Mouse (Mus musculus) MEL (cell line): ENCODE data around the gene Syn2. TPM values are rescaled to one million over a fixed set of nuclear protein-coding genes. Genes with fewer than 3 reads are reported as not detected.

Experiments used
- DNase-seq: peaks from one replicate; pipeline ENCODE4 v3.0.0; 2011; ENCODE audit warnings: low read depth, low spot score
- H3K27ac ChIP-seq: 2 replicates; pipeline ENCODE4 v1.5.1; 2012; ENCODE audit warnings: low read depth, mild to moderate bottlenecking, control low read depth, low read length, moderate library complexity; ENCODE audit not compliant: control insufficient read depth
- H3K27me3 ChIP-seq, 2 experiments: fragments of 150-350 bp in 1 of 2; sonication (generic) in 1 of 2; 2 replicates each; pipeline ENCODE4 v1.6.1; 2012; ENCODE audit warnings: low read length in 2 of 2, mild to moderate bottlenecking in 2 of 2, improper control_type of control experiment in 1 of 2, moderate library complexity in 1 of 2; ENCODE audit not compliant: insufficient read depth in 2 of 2, control insufficient read depth in 1 of 2
- H3K36me3 ChIP-seq, 2 experiments: 2 replicates each; pipeline ENCODE4 v1.6.1; 2012 to 2014; ENCODE audit warnings: low read length in 2 of 2, improper control_type of control experiment in 1 of 2, inconsistent platforms in 1 of 2, mild to moderate bottlenecking in 1 of 2; ENCODE audit not compliant: insufficient read depth in 2 of 2, control insufficient read depth in 1 of 2
- H3K4me1 ChIP-seq, 2 experiments: fragments of 150-350 bp in 1 of 2; sonication (generic) in 1 of 2; 2 replicates each; pipeline ENCODE4 v1.6.1; 2012; ENCODE audit warnings: low read length in 2 of 2, improper control_type of control experiment in 1 of 2, mild to moderate bottlenecking in 1 of 2; ENCODE audit not compliant: insufficient read depth in 2 of 2, control insufficient read depth in 1 of 2
- H3K4me3 ChIP-seq, 2 experiments: fragments of 150-350 bp in 1 of 2; sonication (generic) in 1 of 2; 2 replicates each; pipeline ENCODE4 v1.5.1; 2012; ENCODE audit warnings: low read depth in 2 of 2, low read length in 2 of 2, mild to moderate bottlenecking in 2 of 2, moderate library complexity in 2 of 2, control low read depth in 1 of 2, improper control_type of control experiment in 1 of 2; ENCODE audit not compliant: control insufficient read depth in 1 of 2, insufficient read depth in 1 of 2
- H3K79me2 ChIP-seq: 2 replicates; pipeline ENCODE4 v1.6.1; 2012; ENCODE audit warnings: mild to moderate bottlenecking, low read length, moderate library complexity; ENCODE audit not compliant: control insufficient read depth, poor library complexity, insufficient read depth
- H3K9ac ChIP-seq: 2 replicates; pipeline ENCODE4 v1.6.1; 2012; ENCODE audit warnings: low read depth, mild to moderate bottlenecking, control low read depth, low read length, moderate library complexity; ENCODE audit not compliant: control insufficient read depth, poor library complexity, severe bottlenecking
- H3K9me3 ChIP-seq: fragments of 150-350 bp; sonication (generic); replicated peaks from 2 replicates; pipeline ENCODE4 v1.6.1; 2012; ENCODE audit warnings: mild to moderate bottlenecking, low read length, improper control_type of control experiment, moderate library complexity; ENCODE audit not compliant: insufficient read depth
- CTCF ChIP-seq, 3 experiments: IDR thresholded peaks in 2 of 3; conservative IDR thresholded peaks in 1 of 3; 2 replicates each; pipeline ENCODE4 v1.5.1; 2011 to 2012; ENCODE audit warnings: low read length in 3 of 3, low read depth in 2 of 3, mild to moderate bottlenecking in 2 of 3, improper control_type of control experiment in 1 of 3, inconsistent platforms in 1 of 3, mixed read lengths in 1 of 3, moderate library complexity in 1 of 3; ENCODE audit not compliant: control insufficient read depth in 1 of 3, insufficient read depth in 1 of 3, poor library complexity in 1 of 3, severe bottlenecking in 1 of 3
- EP300 ChIP-seq, 2 experiments: IDR thresholded peaks; 2 replicates each; pipeline ENCODE4 v1.6.1; 2011; ENCODE audit warnings: improper control_type of control experiment in 2 of 2, low read length in 2 of 2, low read depth in 1 of 2, mild to moderate bottlenecking in 1 of 2
- ETS1 ChIP-seq: IDR thresholded peaks from 2 replicates; pipeline ENCODE4 v1.6.1; 2012; ENCODE audit warnings: low read depth, mild to moderate bottlenecking, inconsistent platforms, low read length, improper control_type of control experiment, moderate library complexity
- KAT2A ChIP-seq: conservative IDR thresholded peaks from 2 replicates; pipeline ENCODE4 v1.6.1; 2012; ENCODE audit warnings: low read depth, low read length, improper control_type of control experiment, inconsistent platforms
- MAX ChIP-seq: IDR thresholded peaks from 2 replicates; pipeline ENCODE4 v1.6.1; 2011; ENCODE audit warnings: low read length, improper control_type of control experiment
- MAZ ChIP-seq: IDR thresholded peaks from 2 replicates; pipeline ENCODE4 v1.6.1; 2012; ENCODE audit warnings: low read depth, mild to moderate bottlenecking, inconsistent platforms, low read length, improper control_type of control experiment
- MYB ChIP-seq: IDR thresholded peaks from 2 replicates; pipeline ENCODE4 v1.6.1; 2011; ENCODE audit warnings: mild to moderate bottlenecking, low read depth, low read length, improper control_type of control experiment
- MYC ChIP-seq: IDR thresholded peaks from 2 replicates; pipeline ENCODE4 v1.6.1; 2011; ENCODE audit warnings: low read depth, mild to moderate bottlenecking, low read length, improper control_type of control experiment, moderate library complexity
- NELFE ChIP-seq: IDR thresholded peaks from 2 replicates; pipeline ENCODE4 v1.6.1; 2011; ENCODE audit warnings: low read depth, low read length, improper control_type of control experiment
- NRF1 ChIP-seq: IDR thresholded peaks from 2 replicates; pipeline ENCODE4 v1.6.1; 2014; ENCODE audit warnings: low read depth, mild to moderate bottlenecking, inconsistent platforms, low read length, improper control_type of control experiment, moderate library complexity; ENCODE audit not compliant: poor library complexity, insufficient read depth, severe bottlenecking
- POLR2AphosphoS2 ChIP-seq: IDR thresholded peaks from 2 replicates; pipeline ENCODE4 v1.6.1; 2011; ENCODE audit warnings: low read length, improper control_type of control experiment
- TAL1 ChIP-seq: IDR thresholded peaks from 2 replicates; pipeline ENCODE4 v1.6.1; 2012; ENCODE audit warnings: mild to moderate bottlenecking, inconsistent platforms, low read length, moderate library complexity, mixed read lengths
- TBP ChIP-seq: IDR thresholded peaks from 2 replicates; pipeline ENCODE4 v1.8.0; 2011; ENCODE audit warnings: low read depth, low read length, improper control_type of control experiment
- USF2 ChIP-seq, 2 experiments: IDR thresholded peaks; 2 replicates each; pipeline ENCODE4 v1.6.1; 2011 to 2012; ENCODE audit warnings: improper control_type of control experiment in 2 of 2, low read length in 2 of 2, borderline replicate concordance in 1 of 2, inconsistent platforms in 1 of 2, low read depth in 1 of 2, mild to moderate bottlenecking in 1 of 2; ENCODE audit not compliant: insufficient read depth in 1 of 2
- ZC3H11A ChIP-seq: IDR thresholded peaks from 2 replicates; pipeline ENCODE4 v1.6.1; 2012; ENCODE audit warnings: low read depth, mild to moderate bottlenecking, inconsistent platforms, low read length, improper control_type of control experiment
- ZNF384 ChIP-seq: IDR thresholded peaks from 2 replicates; pipeline ENCODE4 v1.6.1; 2012; ENCODE audit warnings: low read depth, mild to moderate bottlenecking, inconsistent platforms, low read length, improper control_type of control experiment
- polyA plus RNA-seq, 2 experiments: library from polyadenylated mRNA; stranded (reverse) in 1 of 2; unstranded in 1 of 2; fragments of >175 nt in 1 of 2; fragments of >200 nt in 1 of 2; gene quantifications; 2 replicates each; pipeline versions ENCODE4 v1.2.1 to v1.2.4; 2012; ENCODE audit warnings: low replicate concordance in 2 of 2, low read depth in 1 of 2; ENCODE audit not compliant: insufficient read length in 2 of 2, insufficient read depth in 1 of 2, missing spikeins in 1 of 2
- total RNA-seq: library from RNA; depleted of rRNA; stranded (reverse); fragments of 300-350 nt; gene quantifications from 2 replicates; pipeline ENCODE4 v1.2.3, GENCODE M21; 2012

Gene Syn2
- total and polyA plus RNA-seq, 3 experiments, result not detected

DNA sequence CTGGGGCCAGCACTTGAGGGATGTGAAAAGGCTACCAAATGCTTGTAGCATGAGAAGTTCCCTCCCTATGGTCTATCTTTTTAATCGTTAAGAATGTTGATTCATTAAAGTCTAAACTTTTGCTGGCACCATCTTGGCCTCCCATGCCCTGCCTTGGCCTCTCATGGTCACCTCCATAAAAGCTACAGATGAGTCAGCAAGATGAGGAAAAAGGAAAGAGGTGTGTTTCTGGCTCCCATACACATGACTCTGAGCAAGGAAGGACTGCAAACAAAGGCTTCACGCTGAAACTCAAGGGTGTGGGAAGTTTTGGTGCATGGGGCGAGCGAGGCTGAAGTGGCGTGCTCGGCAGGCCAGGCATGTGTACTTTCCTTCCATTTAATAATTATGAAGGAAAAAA is 184.1 kb downstream of the Syn2 start:
- Histone ChIP-seq H3K4me1 (no peaks in the 10 kb centered on the region; a peak in 1 of 4 replicates), H3K9me3 (no peaks in the 10 kb centered on the region), H3K9ac (no peak overlapping the region), H3K27ac (no peak overlapping the region), H3K36me3 (peaks cover 0 to 9% of the 10 kb centered on the region in 2 experiments; a peak in 2 of 4 replicates), H3K79me2 (no peaks in the 10 kb centered on the region), H3K4me3 (no peak overlapping the region), H3K27me3 (no peaks in the 10 kb centered on the region)
- TF ChIP-seq MYC (no peak), TAL1 (no peak), EP300 (IDR thresholded peaks at IDR 0.05; ENCODE audit: low read depth in 1 of 2, low read length in 2 of 2) (no peak)
- no peak for DNase-seq

DNA sequence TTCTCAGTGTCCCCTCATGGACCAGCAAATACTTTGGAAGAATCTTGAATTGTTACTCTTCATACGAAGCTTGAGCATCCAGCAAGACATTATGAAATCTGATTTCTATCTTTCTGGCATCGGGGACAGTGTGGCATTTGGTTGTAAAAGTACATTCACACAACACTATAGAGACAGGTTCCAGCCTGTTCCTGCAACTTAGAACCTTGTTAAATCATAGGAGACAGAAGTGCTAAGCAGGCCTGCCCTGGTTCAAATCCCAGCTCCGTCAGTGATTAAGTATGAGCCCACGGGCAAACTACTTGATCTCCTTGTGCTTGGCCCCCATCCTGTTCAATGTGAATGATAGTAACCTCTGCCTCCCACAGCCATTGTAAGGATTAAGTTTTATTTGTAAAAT is 185.0 kb downstream of the Syn2 start:
- no peak for DNase-seq
- H3K9me3 ChIP-seq, result no peaks in the 10 kb centered on the region
- no peaks in the 10 kb centered on the region for H3K79me2 ChIP-seq
- H3K36me3 ChIP-seq, result peaks cover 0 to 9% of the 10 kb centered on the region in 2 experiments; a peak in 2 of 4 replicates
- no peaks in the 10 kb centered on the region; a peak in 1 of 4 replicates for H3K4me1 ChIP-seq
- no peaks in the 10 kb centered on the region for H3K27me3 ChIP-seq
- no peak overlapping the region for H3K4me3 ChIP-seq
- H3K9ac ChIP-seq, result no peak overlapping the region
- no peak for TF ChIP-seq TBP
- no peak for TF ChIP-seq ZC3H11A
- no peak for TF ChIP-seq MYB
- TF ChIP-seq NELFE, result no peak
- no peak for TF ChIP-seq NRF1
- no peak for TF ChIP-seq MAX
- no peak for TF ChIP-seq CTCF (IDR thresholded peaks at IDR 0.05 in 2 of 3, conservative IDR thresholded peaks at IDR 0.05 in 1 of 3; ENCODE audit: control insufficient read depth in 1 of 3, insufficient read depth in 1 of 3, low read depth in 2 of 3, low read length in 3 of 3, poor library complexity in 1 of 3, severe bottlenecking in 1 of 3)
- TF ChIP-seq ETS1, result no peak
- TF ChIP-seq MAZ, result no peak
- no peak for TF ChIP-seq KAT2A
- no peak for TF ChIP-seq USF2 (IDR thresholded peaks at IDR 0.05; ENCODE audit: borderline replicate concordance in 1 of 2, insufficient read depth in 1 of 2, low read depth in 1 of 2, low read length in 2 of 2)
- no peak for TF ChIP-seq ZNF384
- TF ChIP-seq TAL1, result no peak
- TF ChIP-seq POLR2AphosphoS2, result no peak
- H3K27ac ChIP-seq, result no peak overlapping the region
